Mouse (Mus musculus) liver, embryonic 14.5 days (tissue): ENCODE results near the gene Rhpn2. TPM values are rescaled to one million over a fixed set of nuclear protein-coding genes. Genes with fewer than 3 reads are reported as not detected.

ENCODE experiments used
- ATAC-seq: fragments of 200-750 bp; cut with Nextera tagmentation; 2 replicates; pipeline ENCODE4 v1.8.0; 2017; ENCODE audit warnings: moderate number of reproducible peaks, mild to moderate bottlenecking, moderate library complexity; ENCODE audit not compliant: insufficient read depth
- DNase-seq, 3 experiments: peaks; one replicate each; pipeline ENCODE4 v3.0.0-alpha.2; 2012 to 2013; ENCODE audit warnings: low read depth in 3 of 3, low spot score in 3 of 3
- H3K27ac ChIP-seq: fragments of 300-500 bp; sonication (generic); 2 replicates; pipeline ENCODE4 v1.5.1; 2014; ENCODE audit warnings: moderate library complexity, mild to moderate bottlenecking, control low read depth, inconsistent platforms
- H3K27me3 ChIP-seq: fragments of 300-500 bp; sonication (generic); 2 replicates; pipeline ENCODE4 v1.6.1; 2014; ENCODE audit warnings: mild to moderate bottlenecking, low read length, moderate library complexity; ENCODE audit not compliant: control insufficient read depth, insufficient read depth
- H3K36me3 ChIP-seq: fragments of 300-500 bp; sonication (generic); replicated peaks from 2 replicates; pipeline ENCODE4 v1.6.1; 2014; ENCODE audit warnings: low read depth; ENCODE audit not compliant: control insufficient read depth, insufficient read depth
- H3K4me1 ChIP-seq, 2 experiments: fragments of 200-500 bp in 1 of 2; fragments of 300-500 bp in 1 of 2; sonication (generic) in 1 of 2; replicated peaks; 2 replicates each; pipeline ENCODE4 v1.6.1; 2012 to 2014; ENCODE audit warnings: antibody characterized with exemption in 1 of 2, inconsistent platforms in 1 of 2, low read length in 1 of 2; ENCODE audit not compliant: control insufficient read depth in 2 of 2, insufficient read depth in 2 of 2
- H3K4me2 ChIP-seq: fragments of 300-500 bp; sonication (generic); 2 replicates; pipeline ENCODE4 v1.6.1; 2014; ENCODE audit warnings: low read depth, mild to moderate bottlenecking, control low read depth, moderate library complexity
- H3K4me3 ChIP-seq, 2 experiments: fragments of 200-500 bp in 1 of 2; fragments of 300-500 bp in 1 of 2; sonication (generic) in 1 of 2; 2 replicates each; pipeline ENCODE4 v1.5.1; 2012 to 2014; ENCODE audit warnings: low read depth in 2 of 2, low read length in 2 of 2, mild to moderate bottlenecking in 2 of 2, control low read depth in 1 of 2, inconsistent platforms in 1 of 2, moderate library complexity in 1 of 2; ENCODE audit not compliant: insufficient read depth in 1 of 2
- H3K9ac ChIP-seq: fragments of 300-500 bp; sonication (generic); replicated peaks from 2 replicates; pipeline ENCODE4 v1.6.1; 2014; ENCODE audit warnings: mild to moderate bottlenecking, control low read depth, moderate library complexity
- H3K9me3 ChIP-seq: fragments of 300-500 bp; sonication (generic); 2 replicates; pipeline ENCODE4 v1.6.1; 2016; ENCODE audit warnings: low read length, mixed read lengths; ENCODE audit not compliant: control insufficient read depth
- CTCF ChIP-seq: IDR thresholded peaks from 2 replicates; pipeline ENCODE4 v1.5.1; 2016; ENCODE audit warnings: antibody characterized with exemption, low read depth, control low read depth
- EP300 ChIP-seq: IDR thresholded peaks from 2 replicates; pipeline ENCODE4 v1.6.1; 2016; ENCODE audit warnings: antibody characterized with exemption, low read depth
- WGBS: fragments of 180-500 bp; shearing (Covaris S2); extraction: QIAGEN DNeasy Blood & Tissue Kit; methylation state at CpG from one replicate; pipeline ENCODE4 v1.1.7; 2014; ENCODE audit not compliant: insufficient replicate concordance; 5-methylcytosine and 5-hydroxymethylcytosine counted together
- polyA plus RNA-seq, 2 experiments: library from polyadenylated mRNA; depleted of rRNA in 1 of 2; stranded (reverse) in 1 of 2; unstranded in 1 of 2; fragments of >200 nt; fragmentation: Nextera tagmentation in 1 of 2; extraction: Ambion mirVana in 1 of 2; gene quantifications; 2 replicates each; pipeline versions ENCODE4 v1.2.1 to v1.2.3; 2012 to 2014

Rhpn2 gene
- polyA plus RNA-seq, 2 experiments: 2.8 to 3.0 TPM

GRCm38 (mm10) chr7:35347918-35348700, 14.1 kb downstream of the Rhpn2 start:
- H3K9me3 ChIP-seq: no peaks in the 10 kb centered on the region
- peaks cover 7 to 16% of the 10 kb centered on the region in 2 experiments for H3K4me1 ChIP-seq
- no peak overlapping the region for H3K4me3 ChIP-seq
- no peaks in the 10 kb centered on the region for H3K36me3 ChIP-seq
- 39% methylated on average over 18 of the region's 18 CpGs for WGBS
- no peak for DNase-seq
- TF ChIP-seq CTCF (no peak), EP300 (no peak)
- no peak overlapping the region; the same call in 1 of the 2 replicates for H3K9ac ChIP-seq
- H3K27me3 ChIP-seq: no peaks in the 10 kb centered on the region
- no peak for ATAC-seq
- H3K4me2 ChIP-seq: peak overlapping the region; percentile 26; the same call in 1 of the 2 replicates
- no peak overlapping the region for H3K27ac ChIP-seq

- no peak overlapping the region for H3K27ac ChIP-seq
- WGBS: 49% methylated on average over 4 of the region's 4 CpGs
- H3K27me3 ChIP-seq: no peaks in the 10 kb centered on the region
- H3K4me1 ChIP-seq: peaks cover 7 to 16% of the 10 kb centered on the region in 2 experiments
- no peak for TF ChIP-seq CTCF
- no peak for TF ChIP-seq EP300
- no peak for DNase-seq
- H3K9me3 ChIP-seq: no peaks in the 10 kb centered on the region
- no peak overlapping the region for H3K9ac ChIP-seq
- no peaks in the 10 kb centered on the region for H3K36me3 ChIP-seq
- H3K4me2 ChIP-seq: no peak overlapping the region
- no peak for ATAC-seq
- H3K4me3 ChIP-seq: no peak overlapping the region
Measured at GRCm38 (mm10) chr7:35349022-35349421, 15.1 kb downstream of the Rhpn2 start.

- WGBS: 58% methylated on average over 8 of the region's 8 CpGs
- Histone ChIP-seq H3K4me3 (no peak overlapping the region), H3K36me3 (no peaks in the 10 kb centered on the region), H3K4me1 (peaks cover 7 to 16% of the 10 kb centered on the region in 2 experiments), H3K4me2 (no peak overlapping the region), H3K9ac (no peak overlapping the region), H3K27ac (no peak overlapping the region), H3K27me3 (no peaks in the 10 kb centered on the region), H3K9me3 (no peaks in the 10 kb centered on the region)
- TF ChIP-seq CTCF (no peak), EP300 (no peak)
- ATAC-seq (peak; percentile 58), DNase-seq (peak in 1 of 3 experiments; percentile 15)
Measured at GRCm38 (mm10) chr7:35349886-35350684, 16.1 kb downstream of the Rhpn2 start.

- Histone ChIP-seq H3K27ac (no peak overlapping the region), H3K4me2 (no peak overlapping the region), H3K36me3 (no peaks in the 10 kb centered on the region), H3K4me1 (peaks cover 7 to 16% of the 10 kb centered on the region in 2 experiments), H3K9me3 (no peaks in the 10 kb centered on the region), H3K27me3 (no peaks in the 10 kb centered on the region), H3K9ac (no peak overlapping the region), H3K4me3 (no peak overlapping the region)
- DNase-seq (no peak), ATAC-seq (no peak)
- WGBS: 58% methylated on average over 3 of the region's 3 CpGs
- no peak for TF ChIP-seq EP300
- TF ChIP-seq CTCF: no peak
Measured at GRCm38 (mm10) chr7:35351155-35351554, 17.2 kb downstream of the Rhpn2 start.

GRCm38 (mm10) chr7:35353306-35353705, 19.3 kb downstream of the Rhpn2 start:
- H3K27me3 ChIP-seq: no peaks in the 10 kb centered on the region
- H3K9ac ChIP-seq: no peak overlapping the region
- TF ChIP-seq EP300 (no peak), CTCF (no peak)
- no peaks in the 10 kb centered on the region for H3K36me3 ChIP-seq
- no peaks in the 10 kb centered on the region for H3K9me3 ChIP-seq
- DNase-seq: no peak
- H3K27ac ChIP-seq: no peak overlapping the region
- H3K4me1 ChIP-seq: peaks cover 0 to 7% of the 10 kb centered on the region in 2 experiments; a peak in 1 of 4 replicates
- H3K4me3 ChIP-seq: no peak overlapping the region
- no peak overlapping the region for H3K4me2 ChIP-seq
- no peak for ATAC-seq
- WGBS: 86% methylated on average over 15 of the region's 15 CpGs
